Mouse (Mus musculus): Measurements from ENCODE around the gene Lrrc74b.

Gene Lrrc74b

DNA sequence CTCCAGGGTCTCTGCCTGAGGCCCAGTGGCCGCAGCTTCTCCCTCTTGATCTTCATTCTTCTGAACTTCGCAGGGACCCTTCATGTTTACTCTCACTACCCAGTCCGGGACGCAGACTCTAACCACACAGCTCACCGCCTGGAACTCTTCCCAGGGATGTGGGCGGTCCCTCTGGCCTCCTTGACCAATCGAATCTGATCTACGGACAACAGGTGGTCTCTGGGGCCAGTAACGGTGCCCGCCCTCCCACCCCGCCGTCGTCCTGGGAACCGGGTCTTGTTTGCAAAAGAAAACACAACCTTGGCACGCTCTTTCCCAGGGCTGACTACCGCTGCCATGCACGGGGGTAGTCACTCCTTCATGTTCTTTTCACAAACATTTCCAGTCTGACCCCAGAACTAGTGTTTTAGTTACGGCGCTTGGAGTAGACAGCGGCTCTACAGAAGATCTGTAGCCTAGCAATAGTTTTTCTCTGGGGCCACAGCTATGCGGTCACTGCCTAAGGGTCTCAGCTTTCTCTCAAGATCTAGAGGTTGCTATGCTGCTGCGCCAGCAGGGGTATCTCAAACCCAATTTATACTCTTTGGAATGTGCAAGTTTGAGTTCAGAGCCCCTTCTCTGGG lies at the start of gene Lrrc74b:
TSS of gene Lrrc74b (minus strand) at position 120 of the 623 bp plus-strand sequence.
- DNase-seq (ENCODE audit: low read depth, low spot score): peak; percentile 91

DNA sequence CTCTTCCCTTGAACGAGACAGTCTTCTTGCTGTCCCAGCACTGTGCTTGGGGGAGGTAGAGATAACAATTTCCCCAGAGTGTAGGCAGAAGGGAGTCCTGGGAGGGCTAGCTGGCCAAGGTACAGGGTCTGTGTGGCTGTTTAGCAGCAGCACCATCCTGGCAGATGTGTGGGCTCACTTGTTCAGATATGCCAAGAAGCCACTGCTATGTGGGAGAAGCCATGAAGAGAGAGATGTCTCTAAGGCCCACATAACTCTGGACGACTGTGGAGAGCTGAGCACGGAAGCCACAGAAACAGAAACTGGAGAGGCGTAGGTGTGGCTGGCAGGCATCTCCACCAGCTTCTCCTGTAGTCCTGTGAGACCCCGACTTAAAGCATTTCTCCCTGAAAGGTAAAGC lies 44.6 kb upstream of the Lrrc74b start:
- DNase-seq (ENCODE audit: low read depth, low spot score): no peak

DNA sequence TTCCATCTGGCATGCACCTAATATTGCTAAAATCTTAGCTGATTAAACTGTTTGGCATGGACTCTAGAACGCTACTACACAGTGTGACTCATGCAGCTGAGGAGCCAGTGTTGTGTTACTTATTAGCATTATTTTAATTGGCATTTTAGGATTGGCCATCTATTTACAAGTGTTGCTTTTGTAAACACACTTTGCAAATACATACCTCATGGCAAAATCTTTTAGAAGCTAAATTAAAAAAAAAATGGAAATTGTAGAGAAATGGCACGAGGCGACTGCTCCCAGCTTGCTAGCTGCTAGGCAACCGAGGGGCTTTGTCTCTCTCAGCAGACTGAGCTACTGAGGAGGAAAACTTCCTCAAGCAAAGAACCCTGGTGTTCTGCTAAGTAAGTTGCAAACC lies 43.9 kb upstream of the Lrrc74b start:
- no peak for DNase-seq (ENCODE audit: low read depth, low spot score)

DNA sequence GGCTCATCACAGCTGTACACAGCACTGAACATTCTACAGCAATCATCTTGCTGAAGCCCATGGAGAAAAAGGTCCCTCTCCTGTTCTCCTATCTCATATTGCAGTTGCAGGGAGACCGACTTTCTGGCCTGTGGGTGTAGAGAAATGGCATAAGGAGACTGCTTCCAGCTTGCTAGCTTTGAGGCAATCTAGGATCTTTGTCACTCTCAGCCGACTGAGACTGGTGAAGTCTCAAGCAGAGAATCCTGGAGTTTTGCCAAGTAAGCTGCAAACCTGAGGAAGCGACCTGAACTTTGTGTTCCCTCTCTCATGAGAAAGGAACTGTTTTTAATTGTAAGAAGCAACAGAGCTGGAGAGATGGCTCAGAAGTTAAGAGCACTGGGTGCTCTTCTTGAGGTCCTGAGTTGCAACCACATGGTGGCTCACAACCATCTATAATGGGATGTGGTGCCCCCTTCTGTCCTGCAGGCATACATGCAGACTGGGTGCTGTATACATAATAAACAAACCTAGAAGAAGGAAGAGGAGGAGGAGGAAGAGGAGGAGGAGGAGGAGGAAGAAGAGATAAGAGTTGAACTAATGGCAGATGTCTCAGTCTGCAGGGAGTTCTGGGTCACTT lies 40.0 kb upstream of the Lrrc74b start:
- DNase-seq (ENCODE audit: low read depth, low spot score): peak; percentile 53

DNA sequence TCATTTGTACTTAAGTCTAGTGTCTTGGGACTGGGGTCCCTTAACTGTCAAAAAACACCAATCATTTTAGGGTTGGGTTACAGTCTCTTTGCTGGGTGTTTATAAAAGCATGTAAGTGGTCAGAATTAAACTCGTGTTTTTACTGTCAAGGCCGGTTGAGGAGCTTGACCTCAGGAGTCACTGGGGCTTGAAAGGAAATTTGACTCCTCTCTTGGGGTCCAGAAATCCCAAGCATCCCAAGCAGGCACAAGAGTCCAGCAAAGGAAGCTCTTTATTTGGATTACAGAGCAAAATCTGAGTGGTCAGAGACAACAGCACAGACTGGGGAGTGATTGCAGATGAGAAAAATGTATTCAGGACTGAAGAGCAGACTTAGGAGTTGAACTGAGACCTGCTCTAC lies 29.7 kb upstream of the Lrrc74b start:
- no peak for DNase-seq (ENCODE audit: low read depth, low spot score)

DNA sequence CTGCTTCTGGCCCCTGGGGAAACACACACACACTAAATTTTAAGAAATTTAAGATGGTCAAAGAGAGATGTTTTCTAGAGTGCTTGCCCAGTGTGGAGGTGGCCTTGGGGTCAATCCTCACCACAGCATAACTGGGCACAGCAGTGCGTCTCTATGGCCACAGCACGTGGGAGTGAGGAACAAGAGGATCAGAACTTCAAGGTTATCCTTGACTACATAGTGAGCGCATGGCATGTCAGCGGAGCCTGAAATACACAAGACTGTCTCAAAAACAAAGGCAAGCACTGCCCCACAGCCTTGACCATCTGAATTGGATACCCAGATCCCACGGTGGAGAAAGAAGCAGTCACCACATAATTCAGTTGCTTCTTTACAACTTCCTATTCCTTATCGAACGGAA lies 23.5 kb upstream of the Lrrc74b start:
- no peak for DNase-seq (ENCODE audit: low read depth, low spot score)

DNA sequence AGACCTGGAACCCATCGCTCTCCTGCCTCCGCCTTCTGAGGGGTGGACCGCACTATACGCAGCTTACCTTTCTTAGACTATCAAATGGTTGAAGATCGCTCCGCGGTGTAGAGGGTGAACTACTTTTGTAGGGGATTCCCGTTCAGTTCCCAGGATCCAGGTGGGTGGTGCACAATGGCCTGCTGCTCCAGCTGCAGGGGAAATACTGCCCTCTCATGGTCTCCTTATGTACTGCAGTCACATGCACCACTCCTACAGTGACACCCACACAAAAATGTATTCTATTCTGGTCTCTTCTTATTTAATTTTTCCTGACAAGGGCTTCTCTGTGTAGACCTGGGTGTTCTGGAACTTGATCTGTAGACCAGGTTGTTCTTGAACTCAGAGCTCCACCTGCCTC lies 22.0 kb upstream of the Lrrc74b start, which contains the start of gene Slc7a4:
TSS of gene Slc7a4 (minus strand) at position 151 of the 400 bp plus-strand sequence.
- peak; percentile 89 for DNase-seq (ENCODE audit: low read depth, low spot score)

DNA sequence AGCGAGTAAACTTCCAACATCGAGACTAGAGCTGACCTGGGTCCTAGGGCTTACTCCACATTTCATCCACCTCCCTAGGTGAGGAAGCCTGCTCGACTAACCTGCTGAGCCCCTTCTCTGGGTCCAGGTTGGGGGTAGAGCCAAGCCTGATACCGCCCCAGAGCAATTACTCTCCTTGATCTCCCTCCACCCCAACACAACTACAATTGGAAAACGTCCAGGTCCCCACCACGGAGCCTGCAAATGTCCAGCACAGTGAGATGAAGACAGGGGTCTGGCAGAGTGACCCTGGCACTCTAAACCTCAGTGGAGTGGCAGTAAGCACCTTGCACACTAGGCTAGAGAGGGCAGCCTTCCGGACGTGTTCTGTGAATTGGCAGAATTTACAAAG lies 15.8 kb upstream of the Lrrc74b start:
- DNase-seq (ENCODE audit: low read depth, low spot score): no peak

DNA sequence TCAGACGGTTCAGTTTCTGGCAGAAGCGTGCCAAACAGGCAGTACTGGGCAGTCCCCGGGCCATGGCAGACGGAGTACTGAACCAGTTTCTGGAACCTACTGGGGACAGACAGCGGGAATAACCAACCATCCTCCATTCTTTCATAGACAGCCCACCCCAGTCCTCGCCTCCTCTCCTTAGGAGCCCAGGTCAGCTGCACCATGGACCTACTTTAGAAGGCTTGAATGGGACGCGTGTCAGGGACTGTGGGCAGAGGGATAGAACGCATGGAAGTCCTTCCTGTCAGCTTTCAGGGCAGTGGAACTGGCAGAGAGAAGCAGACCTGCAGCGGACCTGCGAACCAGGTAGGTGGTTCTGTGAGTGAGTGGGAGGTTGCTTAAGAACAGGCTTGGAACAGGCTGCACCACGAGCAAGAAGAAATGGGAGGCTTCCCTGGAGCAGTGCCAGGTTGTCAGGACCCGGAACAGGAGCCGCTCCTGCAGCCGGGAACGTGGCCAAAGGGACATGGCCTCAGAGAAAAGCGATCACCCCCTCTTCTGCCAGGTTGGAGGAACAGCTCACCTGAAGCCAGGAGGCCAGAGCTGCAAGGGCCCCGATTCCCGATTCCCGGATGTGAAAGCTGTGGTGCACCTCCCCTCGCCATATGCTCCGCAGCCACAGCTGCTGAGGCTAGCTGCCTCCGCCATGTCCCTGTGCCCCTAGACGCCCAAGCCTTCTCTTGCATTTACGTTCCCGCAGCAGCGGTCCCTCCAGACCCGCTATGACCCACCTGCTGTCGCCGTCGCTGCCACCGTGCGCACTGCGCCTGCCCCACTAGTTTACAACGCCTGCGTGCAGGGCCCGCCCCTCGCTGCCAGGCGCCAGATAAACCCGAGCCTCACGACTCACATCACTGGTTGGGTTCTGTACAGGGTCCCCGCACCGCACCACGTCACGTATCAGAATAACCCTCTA lies 15.1 kb upstream of the Lrrc74b start:
- DNase-seq (ENCODE audit: low read depth, low spot score): peak; percentile 54

DNA sequence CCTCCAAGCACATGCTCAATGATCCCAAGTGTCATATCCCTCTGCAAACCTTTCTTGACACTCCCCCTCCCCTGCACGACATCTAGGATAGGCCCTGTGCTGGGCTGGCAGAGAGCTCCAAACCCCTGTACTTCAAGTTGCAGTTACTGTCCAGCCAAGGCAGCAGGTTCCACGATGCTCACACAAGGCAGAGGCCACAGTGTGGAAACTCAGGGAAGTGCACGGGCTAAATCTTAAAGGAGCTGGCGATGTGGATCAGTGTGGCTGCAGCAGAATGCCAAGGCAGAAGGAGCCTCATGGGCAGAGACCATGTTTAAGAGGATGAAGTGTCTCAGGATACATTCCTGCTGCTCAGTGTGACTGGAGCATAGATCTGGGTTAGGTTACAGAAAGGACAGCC lies 5.1 kb upstream of the Lrrc74b start:
- DNase-seq (ENCODE audit: low read depth, low spot score): no peak

DNA sequence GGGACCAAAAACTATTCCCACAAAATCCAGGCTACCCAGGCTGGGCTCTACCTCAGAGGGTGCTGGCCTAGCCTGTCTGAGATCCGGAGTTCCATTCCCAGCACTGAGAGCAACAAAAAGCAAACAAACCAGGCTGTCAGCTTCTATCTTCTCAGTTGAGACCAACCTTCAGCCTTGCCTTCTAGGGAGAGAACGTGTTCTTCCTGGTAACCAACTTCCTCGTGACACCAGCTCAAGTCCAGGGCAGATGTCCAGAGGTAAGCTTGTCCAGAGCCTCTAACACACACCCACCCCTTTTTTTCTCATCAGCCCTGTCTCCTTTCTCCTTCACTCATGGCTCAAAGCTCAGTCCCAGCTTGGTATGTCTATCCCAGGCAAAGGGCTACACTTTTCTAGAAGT lies 3.7 kb upstream of the Lrrc74b start:
- no peak for DNase-seq (ENCODE audit: low read depth, low spot score)

DNA sequence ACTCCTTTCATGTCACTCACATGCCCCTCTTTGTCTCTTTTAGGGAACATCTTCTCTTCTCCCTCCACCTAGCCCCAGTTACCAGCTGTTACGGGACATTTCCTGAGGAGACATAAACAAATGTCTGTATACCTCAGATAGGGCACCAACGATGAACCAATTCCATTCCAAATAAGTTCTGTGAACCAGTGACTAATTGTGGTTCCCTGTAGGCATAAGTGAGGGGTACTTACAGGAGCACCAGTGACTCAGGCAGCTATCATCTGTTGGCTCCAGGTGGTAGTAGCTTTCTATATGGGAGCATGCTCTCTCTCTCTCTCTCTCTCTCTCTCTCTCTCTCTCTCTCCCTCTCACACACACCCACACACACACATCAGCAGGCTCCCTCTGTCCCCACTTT lies 3.2 kb upstream of the Lrrc74b start:
- no peak for DNase-seq (ENCODE audit: low read depth, low spot score)

DNA sequence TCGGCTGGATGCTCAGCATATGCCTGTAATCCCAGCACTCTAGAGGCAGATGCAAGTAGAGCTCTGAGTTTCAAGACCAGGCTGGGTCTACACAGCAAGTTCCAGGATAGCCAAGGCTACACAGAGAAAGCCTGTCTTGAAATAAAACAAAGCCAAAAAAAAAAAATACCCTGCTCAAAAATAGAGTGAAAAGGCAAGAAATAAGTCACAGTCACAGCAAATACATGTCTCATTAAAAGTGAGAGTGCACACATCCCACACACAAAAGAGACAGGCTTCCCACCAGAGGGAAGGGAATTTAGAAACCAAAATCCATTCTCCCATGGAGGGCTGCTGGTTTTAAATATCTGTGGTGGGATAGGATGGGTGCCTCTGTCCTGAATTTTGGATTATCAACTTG lies 2.5 kb upstream of the Lrrc74b start:
- DNase-seq (ENCODE audit: low read depth, low spot score): no peak

DNA sequence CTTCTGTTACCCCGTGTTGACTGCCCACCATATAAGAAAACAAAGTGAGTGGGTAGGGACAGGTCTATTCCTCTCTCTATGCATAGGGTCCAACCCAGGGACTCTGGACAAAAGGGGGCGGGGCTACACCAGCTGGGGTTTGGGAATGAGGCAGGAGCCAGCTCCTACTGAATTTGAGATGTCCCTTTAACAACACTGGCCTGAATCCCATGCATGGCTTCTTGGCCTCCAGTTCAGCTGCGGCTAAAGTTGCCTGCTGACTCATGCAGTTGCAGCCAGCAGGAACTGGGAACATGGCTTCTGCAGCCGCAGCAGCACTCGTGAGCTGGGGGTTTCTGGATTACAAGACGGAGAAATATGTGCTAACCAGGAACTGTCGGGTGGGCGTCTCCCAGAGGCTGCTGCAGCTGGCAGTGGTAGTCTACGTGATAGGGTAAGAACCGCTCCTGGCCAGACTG lies 733 bp upstream of the Lrrc74b start, which contains the start of gene P2rx6:
TSS of gene P2rx6 (plus strand) at position 135 of the 458 bp plus-strand sequence.
- peak; percentile 54 for DNase-seq (ENCODE audit: low read depth, low spot score)

DNA sequence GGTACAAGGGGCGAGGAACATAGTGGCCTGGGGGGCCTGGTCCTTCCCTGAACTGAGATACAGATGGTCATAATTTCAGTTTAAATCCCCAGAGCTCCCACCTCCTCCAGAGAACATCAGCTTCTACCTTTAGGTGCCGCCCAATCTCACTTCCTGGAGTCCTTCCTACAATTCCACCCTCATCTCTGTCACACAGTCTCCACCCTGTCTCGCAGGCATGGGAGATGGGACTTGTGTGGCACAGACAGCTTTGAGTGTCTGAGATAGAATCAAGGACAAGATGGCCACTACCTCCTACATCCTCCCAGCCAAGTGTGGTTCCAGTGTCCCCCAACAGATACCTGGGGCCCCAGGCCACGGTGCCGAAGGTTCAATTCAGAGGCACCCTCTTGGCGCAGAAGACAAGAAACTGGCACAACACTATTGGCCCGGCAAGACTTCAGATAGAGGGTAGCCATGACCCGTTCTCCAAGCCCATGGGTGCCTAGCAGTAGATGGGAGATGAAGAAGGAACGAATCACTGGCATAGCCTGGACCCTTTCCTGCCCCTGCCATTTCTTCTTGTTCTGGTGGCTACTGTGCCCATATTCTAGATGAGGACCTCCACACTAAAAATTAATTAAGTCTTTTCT lies 1.5 kb downstream of the Lrrc74b start:
- no peak for DNase-seq (ENCODE audit: low read depth, low spot score)

DNA sequence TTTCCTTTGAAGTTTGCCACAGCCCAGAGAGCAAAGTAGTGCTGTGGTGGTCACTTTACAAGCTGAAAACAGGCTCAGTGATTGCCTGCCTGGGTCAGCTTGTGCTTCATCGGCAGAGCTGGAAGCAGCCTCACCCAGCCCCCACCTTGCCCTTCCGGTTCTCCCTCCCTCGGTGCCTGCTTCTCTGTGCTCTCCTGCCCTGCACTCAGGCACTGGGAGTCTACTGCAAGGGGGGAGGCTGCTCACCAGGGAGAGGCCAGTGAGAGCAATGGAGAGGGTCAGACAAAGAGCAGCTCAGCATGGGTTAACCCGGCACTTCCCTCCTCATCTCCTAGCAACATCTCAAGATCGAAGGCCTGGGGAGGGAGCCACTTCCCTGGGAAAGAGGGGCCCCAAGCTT lies 2.2 kb downstream of the Lrrc74b start:
- DNase-seq (ENCODE audit: low read depth, low spot score): peak; percentile 81

DNA sequence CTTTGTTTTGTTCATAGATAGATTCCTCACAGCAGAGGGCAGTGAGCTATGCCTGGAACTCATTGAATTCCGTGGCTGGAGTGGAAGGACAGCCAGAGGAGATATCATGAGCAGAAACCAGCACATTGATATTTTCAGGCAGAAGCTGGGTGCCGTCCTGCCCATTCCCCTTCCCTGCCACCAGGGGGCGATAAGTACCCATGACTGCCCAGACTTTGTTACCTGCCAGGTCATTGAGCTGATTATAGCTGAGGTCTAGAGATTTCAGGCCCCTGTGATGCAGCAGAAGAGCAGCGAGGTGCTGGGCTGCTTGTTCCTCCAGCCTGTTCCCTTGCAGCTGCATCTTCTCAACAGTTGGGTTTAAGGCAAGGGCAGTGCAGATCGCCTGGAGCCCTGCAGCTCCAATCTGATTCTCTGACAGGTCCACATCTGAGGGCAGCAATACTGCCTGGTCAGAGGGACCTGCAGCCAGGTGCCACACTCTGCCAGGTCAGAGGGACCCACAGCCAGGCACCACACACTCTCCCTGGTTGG lies 3.0 kb downstream of the Lrrc74b start:
- DNase-seq (ENCODE audit: low read depth, low spot score): peak; percentile 72

DNA sequence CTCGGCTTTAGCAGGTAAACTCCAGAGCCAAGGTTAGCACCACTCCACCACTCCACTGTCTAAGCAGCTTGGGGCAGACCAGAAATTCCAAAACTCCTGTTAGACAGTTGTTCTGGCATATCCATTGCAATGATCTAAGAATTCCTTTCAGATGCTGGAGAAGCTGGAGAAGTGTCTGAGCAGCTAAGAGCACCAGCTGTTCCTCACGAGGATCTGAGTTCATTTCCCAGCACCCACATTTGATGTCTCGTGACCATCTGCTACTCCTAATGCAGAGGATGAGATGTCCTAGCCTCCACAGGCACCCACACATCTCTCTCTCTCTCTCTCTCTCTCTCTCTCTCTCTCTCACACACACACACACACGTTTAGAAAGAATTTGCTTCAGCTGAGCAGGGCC lies 4.1 kb downstream of the Lrrc74b start:
- DNase-seq (ENCODE audit: low read depth, low spot score): no peak

DNA sequence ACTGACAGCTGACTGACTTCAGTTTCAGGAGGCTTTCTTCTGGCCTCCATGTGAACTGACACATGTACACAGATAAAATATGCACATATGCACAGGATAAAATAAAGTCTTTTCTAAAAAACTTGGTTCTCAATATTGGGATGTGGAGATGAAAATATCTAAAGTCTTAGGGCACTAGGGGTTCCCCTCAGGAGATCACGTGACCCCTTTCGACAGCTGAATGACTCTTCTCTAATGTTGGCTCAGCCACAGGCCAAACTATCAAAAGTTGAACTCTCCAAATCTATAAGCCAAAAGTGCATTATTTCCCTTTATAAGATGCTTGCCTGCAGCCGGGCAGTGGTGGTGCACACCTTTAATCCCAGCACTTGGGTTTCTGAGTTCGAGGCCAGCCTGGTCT lies 4.9 kb downstream of the Lrrc74b start:
- no peak for DNase-seq (ENCODE audit: low read depth, low spot score)

DNA sequence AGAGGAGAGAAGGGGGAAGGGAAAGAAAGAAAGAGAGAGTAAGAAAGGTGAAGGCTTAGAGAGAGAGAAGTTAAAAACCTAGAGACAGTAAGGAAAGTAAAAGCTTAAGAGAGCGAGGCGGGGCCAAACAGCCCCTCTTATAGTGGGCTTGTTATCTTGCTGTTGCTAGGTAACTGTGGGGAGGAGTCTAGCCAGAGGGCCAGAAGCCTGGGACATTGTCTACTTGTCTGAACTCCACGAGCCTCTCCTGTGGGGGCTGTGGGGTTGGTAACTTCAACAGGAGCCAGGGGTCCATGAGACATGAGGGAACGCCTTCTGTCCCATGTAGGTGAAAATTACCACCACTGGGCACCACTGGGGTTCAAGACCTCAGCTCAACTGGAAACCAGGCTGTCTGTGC lies 6.3 kb downstream of the Lrrc74b start:
- peak; percentile 69 for DNase-seq (ENCODE audit: low read depth, low spot score)

DNA sequence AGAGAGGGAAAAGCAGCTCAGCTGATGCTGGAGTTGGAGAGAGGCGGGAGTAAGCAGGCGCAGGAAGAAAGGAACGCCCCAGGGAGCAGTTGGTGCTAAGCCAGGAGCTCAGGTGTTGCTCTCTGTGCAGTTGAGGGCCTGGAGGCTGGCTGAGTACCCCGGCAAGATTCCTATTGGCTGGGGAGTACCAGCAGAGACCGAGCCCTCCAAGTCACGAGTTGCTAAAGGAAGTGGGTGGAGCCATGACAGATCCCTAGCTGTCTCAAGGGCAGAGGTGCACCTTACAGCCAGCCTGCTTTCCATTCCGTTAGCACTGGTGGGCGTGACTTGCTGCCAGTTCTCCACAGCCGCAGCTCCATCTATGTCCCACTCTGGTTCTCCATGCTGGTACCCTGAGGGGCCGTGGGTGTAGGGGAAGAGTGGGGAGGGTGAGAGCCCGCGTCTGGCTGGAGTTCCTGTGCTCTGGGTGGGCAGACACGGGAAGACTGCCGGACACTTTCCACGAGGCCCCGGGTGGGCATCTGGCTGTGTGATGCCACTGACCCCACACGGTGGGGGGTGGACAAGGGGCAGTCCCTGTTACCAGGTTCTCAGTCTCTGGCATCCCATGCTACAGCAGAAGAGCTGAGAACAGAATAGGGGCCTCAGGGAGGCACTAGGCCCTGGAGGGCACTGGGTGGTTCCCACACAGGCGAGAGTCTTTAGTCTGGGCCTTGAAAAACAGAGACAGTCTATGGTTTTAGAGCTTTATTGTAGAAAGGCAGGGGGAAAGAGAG lies 6.9 kb downstream of the Lrrc74b start:
- peak; percentile 99 for DNase-seq (ENCODE audit: low read depth, low spot score)
